Mouse (Mus musculus): Measurements from ENCODE around the gene Ate1.
"Not testable (repeated sequence)": the region's sequence is repeated elsewhere in the genome, so short reads cannot be mapped to it uniquely, and the experiment has no call there.

Ate1 gene

DNA sequence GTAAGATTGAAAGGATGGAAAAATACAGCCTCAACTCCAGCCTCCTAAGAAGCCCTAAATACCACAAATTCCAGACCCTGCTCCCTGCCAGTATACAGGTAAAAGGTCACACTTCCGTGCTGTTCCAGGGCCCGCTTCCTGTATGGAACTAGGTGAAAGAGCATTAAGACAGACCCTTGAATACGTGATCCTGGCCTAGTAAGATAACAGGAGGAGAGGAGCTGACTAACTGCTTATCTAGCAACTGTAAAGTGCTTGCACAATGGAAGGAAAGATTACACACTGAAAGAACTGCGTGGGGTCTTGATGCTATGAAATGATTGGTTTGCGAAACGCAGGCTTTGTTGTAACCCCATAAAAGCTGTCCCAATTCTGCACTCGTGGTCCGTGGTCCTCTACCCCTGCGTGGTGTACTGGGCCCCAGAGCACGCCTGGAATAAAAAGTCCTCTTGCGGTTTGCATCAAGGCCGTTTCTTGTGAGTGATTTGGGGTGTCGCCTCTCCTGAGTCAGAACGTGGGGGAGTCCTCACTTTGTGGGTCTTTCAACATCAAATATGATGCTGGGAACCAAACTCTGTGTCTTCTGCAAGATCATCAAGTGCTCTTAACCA lies 748 bp upstream of the Ate1 start:
- DNase-seq, result no peak

DNA sequence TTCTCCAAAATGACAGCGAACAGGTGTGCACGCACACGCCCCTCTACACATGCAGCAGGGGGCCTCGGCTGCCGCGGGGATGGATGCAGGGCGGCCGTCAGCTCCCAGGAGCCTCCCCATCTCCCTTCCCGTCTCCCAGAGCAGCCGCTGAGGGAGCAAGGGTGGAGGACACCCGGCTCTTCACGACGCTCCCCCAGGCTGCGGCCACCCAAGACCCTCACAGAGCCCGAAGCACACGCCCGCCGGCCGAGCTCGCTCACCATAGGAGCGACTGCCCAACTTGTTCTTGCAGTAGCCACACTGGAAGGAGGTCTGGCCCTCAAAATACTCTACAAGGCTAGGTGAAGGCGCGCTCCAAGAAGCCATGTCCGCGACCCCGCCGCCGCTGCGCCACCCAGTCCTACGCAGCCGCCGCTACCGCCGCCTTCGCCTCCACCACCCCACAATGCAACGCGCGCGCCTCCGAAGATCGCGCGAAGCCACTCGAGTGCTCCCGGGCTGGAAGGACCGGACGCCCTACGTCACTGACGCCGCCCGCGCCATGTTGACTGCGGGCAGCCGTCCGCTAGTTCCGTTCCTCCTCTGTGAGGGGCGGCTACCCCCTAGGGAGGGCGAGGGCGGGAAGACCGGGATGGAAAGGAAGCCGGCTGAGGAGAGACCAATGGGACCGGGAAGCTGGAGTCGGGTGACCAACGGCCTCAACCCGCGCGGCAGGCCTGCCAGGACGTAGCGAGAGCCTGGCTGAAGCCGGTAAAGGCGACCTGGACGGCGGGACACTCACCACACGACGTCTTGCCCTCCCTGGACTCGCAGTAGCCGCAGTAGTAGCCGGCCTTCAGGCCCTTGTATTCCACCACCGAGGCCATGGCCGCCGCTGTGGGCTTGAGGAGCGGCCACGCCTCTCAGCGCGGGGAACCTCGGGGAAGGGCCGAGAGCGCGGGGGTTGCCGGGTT lies 797 bp downstream of the Ate1 start:
- DNase-seq, result peak; percentile 99

DNA sequence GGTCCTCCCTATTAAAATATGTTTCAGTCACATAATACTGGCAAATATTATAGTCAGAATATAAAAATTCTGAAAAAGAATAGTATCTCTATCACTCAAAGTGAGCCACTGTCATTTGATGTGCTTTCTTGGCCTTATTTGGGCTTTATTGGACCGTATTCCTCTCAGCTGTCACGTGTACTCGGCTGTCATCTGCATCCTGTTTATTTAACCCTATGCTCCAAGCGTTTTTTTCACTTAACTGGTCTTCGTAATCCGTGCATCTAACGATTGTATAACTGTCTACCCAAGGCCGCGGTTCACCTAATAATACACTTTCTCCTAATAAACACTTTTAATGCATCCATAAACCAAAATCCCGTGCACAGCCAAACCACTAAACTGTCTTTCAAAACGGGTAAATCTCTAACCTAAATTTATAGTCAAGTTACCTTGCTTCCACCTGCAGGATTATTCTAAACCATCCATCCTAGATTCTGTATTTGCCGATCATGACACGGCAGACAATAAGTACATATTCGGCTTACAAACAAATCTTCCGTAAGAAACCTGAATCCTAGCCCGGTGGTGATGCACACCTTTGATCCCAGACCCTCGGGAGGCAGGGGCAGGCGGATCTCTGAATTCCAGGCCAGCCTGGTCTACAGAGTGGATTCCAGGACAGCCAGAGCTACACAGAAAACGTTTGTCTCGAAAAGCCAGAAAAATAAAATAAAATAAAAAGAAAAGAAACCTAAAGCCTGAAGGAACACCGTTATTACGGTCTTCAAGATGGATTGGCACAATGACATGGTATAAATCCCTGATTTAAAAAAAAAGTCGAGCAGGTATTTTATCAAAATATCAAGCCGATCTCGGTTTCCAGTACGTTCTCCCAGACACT lies 1.7 kb downstream of the Ate1 start:
- peak; percentile 36 to 37 for DNase-seq

DNA sequence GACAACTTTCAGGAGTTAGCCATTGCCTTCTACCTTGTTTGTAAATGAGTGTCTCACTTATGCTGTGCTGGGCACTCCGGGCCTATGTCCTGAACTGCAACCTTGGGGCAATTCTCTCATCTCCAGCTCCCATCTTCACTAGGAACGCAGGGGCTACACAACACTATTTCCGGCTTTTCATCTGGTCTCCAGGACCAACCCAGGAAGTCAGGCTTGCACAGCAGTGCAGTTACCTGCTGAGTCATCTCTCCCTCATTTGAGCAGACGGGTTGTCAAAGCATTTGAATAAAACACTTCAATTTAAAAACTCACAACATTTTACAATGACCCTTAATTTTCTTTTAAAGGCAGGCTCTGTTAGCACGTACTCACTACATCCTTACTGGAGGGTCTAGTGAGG lies 9.9 kb downstream of the Ate1 start:
- no peak for DNase-seq

DNA sequence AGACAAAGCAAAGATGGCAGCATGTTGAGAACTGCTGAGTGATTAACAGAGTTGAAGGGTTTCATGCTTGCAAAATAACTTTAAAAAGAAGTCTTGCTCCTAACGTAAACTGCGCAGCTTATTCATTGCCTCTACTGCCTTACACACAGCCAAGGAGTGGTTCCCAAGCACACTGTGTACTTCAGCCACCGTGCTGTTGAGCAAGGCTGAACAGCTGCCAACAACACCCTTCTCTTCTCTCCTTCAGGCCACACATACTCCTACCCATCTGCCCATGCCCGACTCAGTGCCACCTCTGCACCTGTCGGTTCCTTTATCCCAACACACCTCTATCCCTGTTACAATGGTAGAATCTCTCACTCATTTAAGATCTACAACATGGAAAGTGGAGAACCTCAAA lies 17.2 kb downstream of the Ate1 start:
- no peak for DNase-seq

DNA sequence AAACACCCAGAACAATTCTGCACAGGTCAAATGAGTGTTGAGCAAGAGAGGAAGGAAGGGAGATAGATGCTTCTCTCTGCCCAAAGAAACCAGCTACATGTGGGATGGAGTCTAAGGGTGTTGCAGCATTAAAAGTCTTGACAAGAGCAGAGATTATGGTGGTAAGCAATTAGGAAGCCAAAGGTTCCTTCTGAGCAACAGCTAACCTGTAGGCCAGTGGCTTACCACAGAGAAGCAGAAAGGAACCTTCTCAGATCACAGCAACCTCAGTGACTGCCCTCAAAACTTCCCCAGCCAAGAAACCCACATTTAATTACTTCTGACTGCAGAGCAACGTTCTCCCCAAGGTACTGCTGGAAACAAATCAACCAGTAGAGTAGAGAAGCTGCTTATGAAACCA lies 18.7 kb downstream of the Ate1 start:
- no peak for DNase-seq

DNA sequence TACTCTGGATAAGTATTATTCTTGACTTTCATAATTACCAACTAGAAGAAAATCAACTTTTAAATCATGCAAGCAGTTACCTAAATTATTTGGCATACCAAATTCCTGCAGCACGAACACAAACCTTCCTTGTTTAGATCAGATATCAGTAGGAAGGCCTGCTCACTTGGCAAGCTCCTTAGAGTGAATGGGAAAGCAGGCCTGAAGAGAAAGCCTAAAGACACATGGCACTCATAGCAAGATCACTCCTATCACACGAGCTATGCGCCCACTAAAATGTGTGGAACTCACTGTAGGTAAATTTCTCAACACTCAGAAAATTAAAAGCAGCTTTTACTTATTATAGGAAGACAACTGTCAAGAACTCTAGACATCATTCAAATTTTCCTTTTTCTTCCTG lies 26.8 kb downstream of the Ate1 start:
- no peak for DNase-seq

DNA sequence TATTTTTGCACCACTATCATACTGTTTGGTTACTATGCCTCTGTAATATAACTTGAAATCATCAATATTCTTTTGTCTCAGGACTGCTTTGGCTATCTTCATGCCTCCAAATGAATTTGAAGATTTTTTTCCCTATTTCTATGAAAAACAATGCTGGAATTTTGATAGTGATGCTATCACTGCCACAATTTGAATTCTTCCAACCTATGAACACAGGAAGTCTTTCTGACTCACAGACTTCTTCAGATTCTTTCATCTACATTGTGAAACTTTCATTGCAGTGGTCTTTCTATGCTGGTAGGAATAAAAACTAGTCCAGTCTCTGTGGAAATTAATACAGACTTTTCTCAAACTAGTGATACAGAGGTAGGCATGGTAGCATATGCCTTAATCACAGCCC lies 28.1 kb downstream of the Ate1 start:
- DNase-seq, result no peak

DNA sequence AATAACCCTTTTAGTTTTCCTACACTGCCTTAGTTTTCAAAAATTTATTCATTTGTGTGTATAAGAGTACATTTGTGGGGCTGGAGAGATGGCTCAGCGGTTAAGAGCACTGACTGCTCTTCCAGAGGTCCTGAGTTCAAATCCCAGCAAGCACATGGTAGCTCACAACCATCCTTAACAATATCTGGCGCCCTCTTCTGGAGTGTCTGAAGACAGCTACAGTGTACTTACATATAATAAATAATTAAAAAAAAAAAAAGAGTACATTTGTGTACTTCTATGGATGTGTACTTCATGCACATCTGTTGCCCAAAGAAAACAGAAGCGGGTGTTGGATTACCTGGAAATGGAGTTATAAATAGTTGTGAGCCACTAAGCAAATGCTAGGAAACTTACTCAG lies 41.2 kb downstream of the Ate1 start:
- DNase-seq, result not testable (repeated sequence)

DNA sequence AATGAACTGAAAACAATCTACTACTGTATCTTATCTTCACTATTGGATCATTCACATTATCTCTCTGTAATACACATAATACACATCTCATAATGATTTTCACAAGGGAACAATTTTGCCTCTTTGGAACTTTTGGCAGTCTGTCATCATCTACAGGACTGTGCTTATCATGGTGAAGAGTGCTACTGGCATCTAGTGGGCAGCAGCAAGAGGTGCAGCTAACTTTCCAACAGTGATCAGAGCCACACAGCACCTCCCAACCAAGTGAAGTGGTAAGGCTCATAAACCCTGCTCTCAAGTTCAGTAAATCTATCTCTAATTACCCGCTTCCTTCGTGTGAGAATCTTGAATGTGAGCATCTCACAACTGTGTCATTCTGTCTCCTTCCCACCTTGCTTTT lies 44.2 kb downstream of the Ate1 start:
- DNase-seq, result peak; percentile 67 to 75

DNA sequence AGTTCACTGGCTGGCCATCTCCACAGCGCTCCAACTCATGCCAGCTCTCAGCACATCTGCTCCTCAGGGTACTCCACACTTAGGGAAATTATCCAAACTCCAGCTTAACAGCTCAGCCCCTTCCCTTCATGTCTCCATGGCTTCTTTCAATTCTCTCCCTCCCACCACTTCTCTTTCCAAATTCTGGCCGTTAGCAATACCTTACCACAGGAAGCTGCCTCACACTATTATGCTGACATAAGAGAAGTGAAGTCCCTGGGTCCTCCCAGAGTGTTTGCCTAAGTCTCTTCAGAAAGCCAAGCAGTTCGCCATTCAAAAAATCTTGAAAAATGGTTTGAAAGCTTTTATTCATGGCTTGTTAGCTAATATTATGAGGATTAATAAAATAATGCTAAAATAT lies 46.3 kb downstream of the Ate1 start:
- DNase-seq, result no peak

DNA sequence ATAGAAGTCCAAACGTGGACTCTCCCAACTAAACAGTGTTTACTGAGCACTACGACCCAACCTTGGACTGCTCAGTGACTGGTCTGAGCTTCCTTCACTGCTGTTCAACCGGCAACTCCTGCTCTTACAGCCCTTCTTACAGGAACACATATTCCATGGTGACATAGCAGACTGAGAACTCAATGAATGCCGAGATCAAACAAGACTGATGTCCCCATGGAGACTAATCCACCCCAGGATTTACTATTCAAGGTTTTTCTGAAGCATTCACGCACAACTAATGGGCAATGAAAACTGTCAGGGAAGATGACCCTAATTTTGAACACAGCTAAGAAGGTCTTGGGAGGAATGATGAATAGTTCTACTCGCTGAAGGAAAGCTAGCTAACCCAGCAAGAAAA lies 47.5 kb downstream of the Ate1 start:
- DNase-seq, result no peak

DNA sequence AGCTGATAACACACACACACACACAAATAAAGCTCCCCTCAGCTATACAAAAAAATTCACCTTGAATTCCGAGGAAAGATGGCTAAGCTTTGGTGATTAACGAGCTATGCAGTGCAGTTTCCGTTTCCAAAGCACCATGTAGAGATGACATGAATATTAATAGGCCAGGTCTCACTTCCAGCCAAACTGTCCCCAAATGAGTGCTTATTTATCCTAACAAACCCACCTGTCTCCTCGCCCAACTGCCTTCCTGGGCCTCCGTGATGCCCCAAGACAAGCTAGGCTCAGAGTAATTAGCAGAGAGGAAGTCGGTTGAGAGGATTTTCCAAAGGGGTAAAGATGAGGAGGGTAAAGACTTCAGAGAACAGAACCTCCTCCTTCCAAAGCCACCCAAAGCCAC lies 49.1 kb downstream of the Ate1 start:
- DNase-seq, result no peak

DNA sequence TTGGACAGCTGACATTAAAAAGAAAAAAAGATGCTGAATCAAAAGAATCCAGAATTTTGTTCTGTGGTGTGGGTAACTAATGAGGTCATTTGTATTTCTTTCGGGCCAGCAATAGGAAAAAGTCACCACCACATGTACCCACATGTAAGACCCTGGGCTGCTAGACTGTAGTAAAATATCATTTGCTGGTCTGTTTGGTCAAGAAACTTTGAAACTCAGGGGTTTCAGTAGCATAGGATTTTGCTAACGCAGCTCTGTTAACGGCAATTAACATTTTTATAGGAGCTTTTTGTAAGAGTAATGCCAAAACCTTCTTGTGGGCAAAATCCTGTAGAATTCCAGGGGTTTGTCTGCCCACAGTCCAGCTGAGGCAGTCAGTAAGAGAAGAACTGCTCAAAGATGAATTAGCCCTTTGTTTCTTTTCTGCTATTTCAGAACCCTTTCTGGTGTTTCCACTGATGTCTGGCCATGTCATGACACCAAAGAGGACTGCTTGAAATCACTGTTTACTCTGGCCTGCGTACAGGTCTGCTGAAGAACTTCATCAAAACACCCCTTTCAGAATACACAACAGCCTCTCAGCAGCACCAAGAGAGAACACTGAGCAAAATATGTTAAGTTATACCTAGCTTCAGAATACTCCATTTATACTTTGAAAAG lies 64.5 kb downstream of the Ate1 start:
- no peak for DNase-seq

DNA sequence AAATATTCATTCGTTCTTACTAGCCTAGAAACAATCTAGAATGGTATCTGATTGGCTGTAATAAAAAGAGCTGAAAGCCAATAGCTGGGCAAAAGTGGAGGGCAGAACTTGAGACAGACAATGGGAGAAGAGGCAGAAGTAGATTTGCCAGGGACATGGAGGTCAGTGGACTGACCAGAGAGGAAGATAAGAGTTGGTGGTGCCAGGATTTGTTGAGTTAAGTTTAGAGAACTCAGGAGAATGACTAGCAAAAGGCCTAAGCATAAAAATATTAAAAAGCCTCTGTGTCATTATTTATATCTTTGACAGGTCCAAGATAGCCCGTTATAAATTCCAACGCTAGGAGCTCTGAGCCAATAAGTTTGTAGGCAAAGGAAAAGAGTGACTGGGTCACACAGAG lies 65.9 kb downstream of the Ate1 start:
- no peak for DNase-seq

DNA sequence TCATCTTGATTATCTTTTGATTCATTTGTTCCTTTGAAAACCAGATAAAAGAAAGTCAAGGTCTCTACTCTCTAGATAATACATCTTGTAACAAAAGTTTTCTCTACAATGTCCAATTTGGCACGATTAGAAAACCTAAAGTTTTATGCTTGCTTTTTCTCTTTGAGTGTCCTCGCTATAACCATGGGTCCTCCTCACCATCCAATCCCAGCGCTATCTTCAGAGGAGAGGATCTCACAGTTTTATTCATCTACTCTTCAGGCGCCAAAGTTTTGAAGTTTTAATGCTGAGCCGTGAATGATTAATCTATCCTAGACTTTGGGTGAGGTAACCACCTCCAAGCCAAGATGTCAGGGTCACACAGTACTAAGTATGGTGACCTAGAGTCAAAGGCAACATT lies 84.4 kb downstream of the Ate1 start:
- DNase-seq, result no peak

DNA sequence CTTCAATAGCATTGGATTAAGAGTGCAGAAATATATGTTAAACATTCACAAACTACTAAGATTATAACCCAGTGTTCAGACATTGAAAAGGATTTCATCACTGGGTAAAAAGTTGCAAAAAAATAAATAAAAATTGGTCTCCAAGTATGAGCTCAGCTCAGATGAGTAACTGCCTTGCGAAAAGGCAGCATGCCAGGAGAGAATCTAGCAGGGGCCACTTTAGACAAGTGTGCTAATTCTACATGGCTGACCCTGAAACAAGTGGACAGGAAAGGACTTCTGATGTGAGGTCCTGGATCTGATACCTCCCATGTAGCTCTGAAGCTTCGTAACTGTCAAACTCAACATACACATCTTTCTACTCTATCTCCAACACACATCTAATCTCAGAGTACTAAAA lies 88.0 kb downstream of the Ate1 start:
- no peak for DNase-seq

DNA sequence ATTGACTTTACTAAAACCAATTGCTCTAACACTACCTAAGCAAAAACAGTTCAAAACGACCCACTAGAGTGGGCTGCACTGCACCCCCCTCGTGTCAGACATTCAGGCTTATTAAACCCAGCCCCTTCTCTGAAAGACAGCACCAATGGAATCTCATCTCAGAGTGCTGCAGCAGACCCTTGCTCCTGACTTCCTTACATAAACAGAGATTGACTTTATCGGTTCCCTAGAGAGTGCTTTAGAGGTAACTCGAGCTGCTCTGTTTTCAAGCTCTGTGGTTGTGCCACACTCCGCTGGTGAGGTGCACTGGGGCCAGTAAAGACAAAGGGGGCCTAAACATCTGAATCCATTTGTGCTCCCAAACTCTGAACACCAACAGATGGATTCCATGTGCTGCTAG lies 93.6 kb downstream of the Ate1 start:
- DNase-seq, result no peak

DNA sequence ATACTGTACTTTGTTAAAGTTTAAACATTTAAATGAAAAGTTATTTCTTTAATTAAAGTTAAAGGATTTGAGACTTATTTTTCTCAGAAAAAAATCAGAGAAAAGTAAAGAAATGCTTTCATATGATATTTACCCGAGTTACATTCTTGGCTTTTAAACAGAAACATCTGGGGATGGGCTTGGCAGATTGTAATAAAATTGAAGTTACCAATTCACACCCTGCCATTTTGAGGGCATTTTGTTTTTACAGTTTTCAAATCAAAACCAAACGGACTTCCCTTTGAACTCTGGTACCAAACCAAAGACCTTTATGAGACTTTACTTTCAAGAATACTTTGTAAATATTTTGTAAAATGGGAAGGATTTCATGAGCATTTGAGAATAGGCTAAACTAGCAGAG lies 94.2 kb downstream of the Ate1 start:
- DNase-seq, result no peak

DNA sequence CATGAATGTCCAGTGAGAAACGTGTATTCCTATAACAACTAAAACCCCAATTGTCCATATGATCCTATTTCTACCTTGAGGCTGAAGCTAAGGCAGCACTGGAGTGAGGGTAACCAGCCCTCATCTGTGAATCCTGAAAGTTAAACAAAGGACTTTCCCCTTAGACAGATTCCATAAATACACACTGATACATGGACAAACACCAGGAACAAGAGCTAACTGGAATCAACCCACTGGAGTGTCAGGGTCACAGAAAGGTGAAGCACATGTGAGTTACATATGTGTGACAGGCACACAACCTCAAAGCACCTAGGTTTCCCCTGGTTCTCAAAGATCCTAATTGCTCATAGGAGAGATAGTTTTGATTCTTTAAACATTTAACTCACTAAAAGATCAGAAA lies 100.2 kb downstream of the Ate1 start:
- DNase-seq, result no peak

DNA sequence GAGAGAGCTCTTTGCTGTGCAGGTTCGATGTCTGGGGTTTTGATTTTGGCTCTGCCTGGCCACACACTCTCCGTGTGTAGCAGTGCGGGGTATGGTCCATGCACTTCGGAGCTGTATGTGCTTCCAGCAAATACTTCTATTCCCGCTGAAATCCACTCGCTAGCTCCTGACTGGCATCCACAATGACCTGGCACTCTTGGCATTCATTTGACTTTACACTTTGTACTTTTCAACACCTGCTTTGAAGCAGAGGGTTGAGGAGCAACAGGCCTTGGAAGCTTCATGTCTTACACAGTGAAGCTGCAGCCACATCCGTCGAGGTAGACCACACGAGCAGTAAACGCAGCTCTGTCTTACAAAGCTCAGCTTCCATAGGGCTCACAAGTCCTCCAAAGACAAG lies 112.5 kb downstream of the Ate1 start:
- no peak for DNase-seq

DNA sequence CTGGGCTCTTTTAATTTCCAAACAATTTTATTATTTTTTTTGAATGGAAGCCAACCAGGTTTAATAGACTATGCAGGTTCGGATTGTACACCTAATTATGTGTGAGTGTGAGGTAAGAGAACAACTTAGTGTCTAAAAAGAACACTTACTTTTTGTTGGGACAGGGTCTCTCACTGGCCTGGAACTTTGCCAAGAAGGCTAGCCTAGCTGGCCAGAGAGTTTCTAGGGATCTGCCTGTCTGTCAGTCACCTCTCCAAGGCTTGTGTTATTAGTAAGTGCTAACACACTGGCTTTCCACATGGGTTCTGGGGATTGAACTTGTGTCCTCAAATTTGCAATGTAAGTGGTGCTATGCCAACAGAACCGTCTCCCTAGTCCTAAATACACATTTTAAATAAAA lies 116.8 kb downstream of the Ate1 start:
- no peak for DNase-seq

DNA sequence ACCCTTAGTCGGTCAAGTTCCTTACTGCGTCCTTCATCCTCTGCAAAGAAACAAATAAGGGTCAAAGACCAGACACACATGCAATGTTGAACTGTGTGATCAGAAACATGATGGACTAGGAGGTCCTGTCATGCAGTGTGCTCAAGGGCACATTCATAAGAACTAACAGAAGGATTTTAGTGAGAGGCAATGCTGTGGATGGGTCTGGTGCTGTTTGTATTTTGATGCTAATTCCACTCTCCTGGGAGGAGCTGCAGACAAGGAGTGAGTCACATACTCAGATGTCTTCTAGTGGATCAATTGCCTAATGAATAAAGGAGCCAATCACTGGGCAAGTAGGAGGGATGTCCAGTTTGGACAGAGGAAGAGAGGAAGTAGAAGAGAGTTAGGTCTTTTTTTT lies 125.5 kb downstream of the Ate1 start:
- no peak for DNase-seq
